Mouse (Mus musculus) small intestine, adult 2 months (tissue): Measurements from ENCODE around the gene Cfap20.

Experiments
- CTCF ChIP-seq: fragments of 200-500 bp; IDR thresholded peaks from 2 replicates; pipeline ENCODE4 v1.5.1; 2012; ENCODE audit warnings: low read depth, mild to moderate bottlenecking, control low read depth, inconsistent platforms, low read length, moderate library complexity, mixed read lengths; ENCODE audit not compliant: insufficient replicate concordance, insufficient read length; ENCODE audit errors: extremely low read depth
- POLR2A ChIP-seq: fragments of 200-500 bp; IDR thresholded peaks from 2 replicates; pipeline ENCODE4 v1.6.1; 2012; ENCODE audit warnings: low read depth, mild to moderate bottlenecking, control low read depth, inconsistent platforms, low read length, moderate library complexity

GRCm38 (mm10) chr8:95422193-95422810, 12.4 kb downstream of the Cfap20 start:
- no peak for TF ChIP-seq CTCF
- no peak for TF ChIP-seq POLR2A
